Mouse (Mus musculus) G1E-ER4 (cell line): ENCODE results near the gene Prex1. TPM values are rescaled to one million over a fixed set of nuclear protein-coding genes. Genes with fewer than 3 reads are reported as not detected.

Experiments
- GATA1 ChIP-seq: IDR thresholded peaks from one replicate; pipeline ENCODE4 v1.8.0; 2012; ENCODE audit warnings: low read length, inconsistent platforms
- polyA plus RNA-seq: library from polyadenylated mRNA; stranded (reverse); fragments of >175 nt; gene quantifications from 2 replicates; pipeline ENCODE4 v1.2.3, GENCODE M21; 2012

Gene Prex1
- polyA plus RNA-seq, 1 experiment, result 1.0 TPM

DNA sequence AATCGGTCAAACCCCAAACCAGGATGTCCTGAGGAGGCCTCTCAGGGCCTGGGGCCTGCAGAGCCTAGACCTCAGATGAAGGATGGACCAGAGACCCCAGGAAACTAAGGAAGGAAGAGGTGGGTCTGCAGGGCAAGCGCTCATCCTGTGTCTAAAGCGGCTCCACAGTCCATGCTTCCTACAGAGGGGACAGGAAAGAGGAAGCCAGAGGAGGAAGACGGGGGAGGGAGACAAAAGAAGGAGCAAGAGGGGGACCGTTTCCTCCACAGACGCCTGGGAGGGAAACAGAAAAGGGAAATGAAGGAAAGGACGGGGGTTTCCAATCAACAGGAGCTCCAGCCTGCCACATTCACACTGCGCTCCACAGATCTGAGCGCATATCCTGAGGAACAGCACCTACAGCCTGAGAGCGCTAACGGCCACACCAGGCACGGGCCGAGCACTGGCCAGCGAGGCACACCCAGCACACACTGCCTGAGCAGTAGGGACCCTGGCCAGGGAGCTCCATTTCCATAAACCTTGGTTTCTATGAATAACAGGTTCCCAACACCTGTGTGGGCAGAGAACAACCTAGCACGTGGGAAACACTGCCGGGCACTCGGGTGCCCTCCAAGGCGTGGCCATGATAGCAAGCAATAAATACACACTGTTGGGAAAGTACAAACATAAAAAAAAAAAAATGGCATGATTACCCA is 74.5 kb downstream of the Prex1 start:
- TF ChIP-seq GATA1, result no peak

GRCm38 (mm10) chr2:166638079-166638800 is 75.4 kb downstream of the Prex1 start:
- no peak for TF ChIP-seq GATA1

- TF ChIP-seq GATA1, result no peak
Measured at GRCm38 (mm10) chr2:166637673-166637990, 76.0 kb downstream of the Prex1 start.

- no peak for TF ChIP-seq GATA1
Measured at GRCm38 (mm10) chr2:166636867-166637672, 76.6 kb downstream of the Prex1 start.

- no peak for TF ChIP-seq GATA1
Measured at GRCm38 (mm10) chr2:166635521-166635920, 78.1 kb downstream of the Prex1 start.

- no peak for TF ChIP-seq GATA1
Measured at GRCm38 (mm10) chr2:166632571-166633361, 80.9 kb downstream of the Prex1 start.

- TF ChIP-seq GATA1, result no peak
Measured at GRCm38 (mm10) chr2:166631621-166632171, 81.9 kb downstream of the Prex1 start.

- TF ChIP-seq GATA1, result no peak
Measured at GRCm38 (mm10) chr2:166631189-166631588, 82.4 kb downstream of the Prex1 start.

DNA sequence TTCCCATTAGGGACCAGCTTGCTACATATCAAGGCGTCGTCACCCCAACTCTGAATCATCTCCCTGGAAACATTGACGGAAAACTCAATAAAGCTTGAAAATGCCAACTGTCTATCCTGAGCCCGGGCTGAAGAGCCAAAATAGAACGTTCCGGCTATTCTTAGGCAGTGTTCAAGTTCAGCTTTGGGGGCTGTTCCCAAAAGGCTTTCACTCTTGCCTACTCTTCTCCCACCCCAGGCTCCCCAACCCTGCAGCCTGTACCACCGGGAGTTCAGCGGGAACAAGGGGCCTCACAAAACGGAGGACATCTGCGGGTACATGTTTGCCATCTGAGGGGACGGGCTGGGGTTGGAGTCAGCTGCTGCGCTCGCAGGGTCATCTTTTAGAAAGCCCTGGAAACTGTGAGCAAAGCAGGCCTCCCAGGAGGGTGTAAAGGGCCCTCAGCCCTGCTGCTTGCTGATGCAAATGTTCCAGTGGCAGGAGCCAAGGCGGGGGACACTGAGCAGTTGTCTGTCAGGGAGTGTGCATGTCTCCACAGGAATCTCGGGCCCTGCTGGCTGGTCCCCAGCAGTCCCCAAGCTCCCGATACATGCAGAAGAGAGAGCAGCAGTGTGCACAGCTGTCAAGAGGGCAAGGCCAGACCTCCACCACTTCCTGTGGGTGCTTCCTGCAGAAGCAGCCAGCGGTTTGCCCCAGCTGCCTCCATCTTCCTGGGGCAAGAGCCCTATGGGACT is 83.5 kb downstream of the Prex1 start:
- TF ChIP-seq GATA1, result no peak

- TF ChIP-seq GATA1, result no peak
Measured at GRCm38 (mm10) chr2:166627578-166627977, 86.1 kb downstream of the Prex1 start.

- TF ChIP-seq GATA1, result no peak
Measured at GRCm38 (mm10) chr2:166625219-166625618, 88.4 kb downstream of the Prex1 start.

DNA sequence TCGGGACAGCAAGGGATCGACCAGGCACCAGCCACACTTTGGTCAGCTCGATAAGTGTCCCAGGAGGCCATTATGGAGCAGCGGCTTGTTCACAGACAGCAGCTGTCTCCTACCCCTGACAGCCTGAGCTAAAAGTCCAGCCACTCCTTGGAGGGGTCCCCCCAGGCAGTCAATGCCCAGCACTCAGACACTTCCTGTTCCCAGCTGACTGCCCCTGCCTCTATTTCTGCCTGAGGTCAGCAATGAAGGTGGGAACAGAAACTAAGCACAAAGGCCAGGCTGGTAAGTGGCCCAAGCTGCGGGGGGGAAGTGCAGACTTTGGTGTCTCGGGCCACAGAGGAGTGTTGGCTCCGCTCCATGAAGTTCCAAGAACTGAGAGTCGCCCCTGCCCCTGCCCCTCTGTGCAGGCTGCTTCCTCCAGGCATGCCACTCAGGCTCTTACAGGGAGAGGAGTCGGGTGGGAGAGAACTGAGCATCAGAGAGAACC is 90.5 kb downstream of the Prex1 start:
- TF ChIP-seq GATA1, result no peak

GRCm38 (mm10) chr2:166622590-166622989 is 91.0 kb downstream of the Prex1 start:
- no peak for TF ChIP-seq GATA1

- no peak for TF ChIP-seq GATA1
Measured at GRCm38 (mm10) chr2:166622079-166622478, 91.6 kb downstream of the Prex1 start.
